Mouse (Mus musculus): ENCODE measurements around the gene Gm4301.
"Not testable (repeated sequence)": the region's sequence is repeated elsewhere in the genome, so short reads cannot be mapped to it uniquely, and the experiment has no call there.

GRCm38 (mm10) chr10:100361038-100361437 lies 25.6 kb downstream of the Gm4301 start, which contains the start of gene Gm4307:
- not testable (repeated sequence) for TF ChIP-seq CTCF (IDR thresholded peaks at IDR 0.05; ENCODE audit: borderline replicate concordance, insufficient read depth, low read depth, low read length); POLR2A (IDR thresholded peaks at IDR 0.05; ENCODE audit: borderline replicate concordance, insufficient read depth, low read length)
